Mouse (Mus musculus): ENCODE measurements around the gene Ddx59. TPM values are rescaled to one million over a fixed set of nuclear protein-coding genes. Genes with fewer than 3 reads are reported as not detected.
A peak's percentile ranks its signal among the peaks of the same experiment; 100 is the strongest.

Gene Ddx59
- 16.4 and 16.5 TPM in 2 replicates for polyA plus RNA-seq (2014; fragmentation: Nextera tagmentation; extraction: Ambion mirVana)

DNA sequence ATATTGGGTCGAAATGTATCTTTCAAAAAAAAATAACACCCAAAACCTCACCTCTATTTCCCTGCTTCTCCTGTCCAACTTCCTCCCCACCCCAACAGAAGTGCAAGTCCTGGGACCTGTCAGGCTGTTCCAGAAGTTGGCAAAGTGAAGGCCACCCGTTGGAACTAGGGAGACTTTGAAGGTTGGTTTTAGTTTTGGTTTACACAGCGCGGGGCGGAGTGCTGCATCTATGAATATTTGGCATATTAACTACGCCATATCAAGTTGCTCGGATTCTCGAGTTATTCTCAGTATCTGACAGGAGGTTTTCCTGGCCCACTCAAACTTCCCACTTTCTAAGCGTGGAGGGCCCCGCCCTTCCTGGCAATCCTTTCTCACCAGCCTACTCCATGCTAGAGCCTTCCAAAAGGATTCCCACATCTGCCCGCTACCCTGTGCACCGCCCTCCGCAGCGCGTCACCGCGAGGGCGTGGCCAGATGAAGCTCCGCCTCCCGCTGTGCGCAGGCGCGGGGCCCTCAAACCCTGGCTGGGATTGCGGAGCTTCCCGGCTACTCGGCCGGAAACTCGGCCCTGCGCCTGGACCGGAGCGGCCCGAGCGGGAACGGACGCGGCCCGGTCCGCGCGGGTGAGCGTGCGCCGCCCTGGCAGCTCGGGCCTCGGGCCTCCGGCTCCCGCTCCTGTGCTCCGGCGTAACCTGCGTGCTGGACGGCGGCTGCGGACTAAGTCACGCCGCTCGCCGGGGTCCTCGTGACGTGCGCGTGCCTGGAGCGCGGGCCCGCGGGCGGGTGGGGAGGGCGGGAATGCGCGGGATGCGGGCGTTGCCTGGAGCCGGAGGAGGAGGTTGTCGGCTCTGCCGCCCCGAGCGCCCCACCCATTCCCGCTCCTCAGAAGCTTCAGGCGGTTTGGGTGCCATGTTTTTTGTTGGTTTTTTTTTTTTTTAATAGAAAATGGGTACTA lies at the start of gene Ddx59:
TSS of gene Ddx59 (plus strand) at position 474 of the 958 bp plus-strand sequence.
- ATAC-seq (ENCODE audit: low FRiP score) (peak; percentile 99), DNase-seq (ENCODE audit: low spot score) (peak; percentile 97)
- Histone ChIP-seq H3K4me1 (replicated peaks; ENCODE audit: control insufficient read depth, insufficient read depth, low read length) (peaks cover 4% of the 10 kb centered on the region; the same call in 1 of the 2 replicates), H3K9me3 (ENCODE audit: control insufficient read depth, low read length) (no peaks in the 10 kb centered on the region), H3K4me2 (replicated peaks) (peak within 1 kb of the TSS; percentile 66), H3K27me3 (ENCODE audit: control insufficient read depth, insufficient read depth, low read length) (no peaks in the 10 kb centered on the region), H3K4me3 (replicated peaks; ENCODE audit: low read length) (peak within 1 kb of the TSS; percentile 62), H3K9ac (peak within 1 kb of the TSS; percentile 83), H3K27ac (peak within 1 kb of the TSS; percentile 97), H3K36me3 (replicated peaks; ENCODE audit: control insufficient read depth, insufficient read depth) (peaks cover 8% of the 10 kb centered on the region; the same call in 1 of the 2 replicates)
- 4% methylated on average over 59 of the region's 78 CpGs for WGBS

DNA sequence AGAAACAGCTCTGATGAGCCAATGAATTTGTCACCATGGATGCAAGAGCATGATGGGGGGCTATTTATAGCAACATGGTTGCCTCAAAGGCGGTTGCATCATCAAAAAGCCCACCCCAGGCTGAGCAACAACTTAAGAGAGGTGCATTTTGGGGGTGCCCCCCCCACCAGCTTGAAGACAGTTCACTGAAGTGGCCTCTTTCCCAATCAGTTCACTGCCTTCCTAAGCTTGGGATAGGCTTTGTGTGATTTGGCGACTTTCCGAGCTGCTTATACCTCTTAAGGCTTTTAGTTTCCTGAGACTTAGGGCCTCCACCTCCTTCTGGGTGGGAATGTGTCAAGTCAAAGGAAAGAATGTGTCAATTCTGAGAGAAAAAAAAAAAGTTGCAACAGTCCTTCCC lies 49.1 kb upstream of the Ddx59 start:
- no peak for ATAC-seq (ENCODE audit: low FRiP score)
- DNase-seq (ENCODE audit: low spot score) = no peak
- Histone ChIP-seq H3K4me2 (replicated peaks) (no peak overlapping the region), H3K9ac (no peak overlapping the region), H3K9me3 (ENCODE audit: control insufficient read depth, low read length) (no peaks in the 10 kb centered on the region), H3K4me1 (replicated peaks; ENCODE audit: control insufficient read depth, insufficient read depth, low read length) (no peaks in the 10 kb centered on the region), H3K27ac (no peak overlapping the region), H3K27me3 (ENCODE audit: control insufficient read depth, insufficient read depth, low read length) (no peaks in the 10 kb centered on the region), H3K36me3 (replicated peaks; ENCODE audit: control insufficient read depth, insufficient read depth) (no peaks in the 10 kb centered on the region), H3K4me3 (replicated peaks; ENCODE audit: low read length) (no peak overlapping the region)
- WGBS = 76% methylated on average over 3 of the region's 3 CpGs

DNA sequence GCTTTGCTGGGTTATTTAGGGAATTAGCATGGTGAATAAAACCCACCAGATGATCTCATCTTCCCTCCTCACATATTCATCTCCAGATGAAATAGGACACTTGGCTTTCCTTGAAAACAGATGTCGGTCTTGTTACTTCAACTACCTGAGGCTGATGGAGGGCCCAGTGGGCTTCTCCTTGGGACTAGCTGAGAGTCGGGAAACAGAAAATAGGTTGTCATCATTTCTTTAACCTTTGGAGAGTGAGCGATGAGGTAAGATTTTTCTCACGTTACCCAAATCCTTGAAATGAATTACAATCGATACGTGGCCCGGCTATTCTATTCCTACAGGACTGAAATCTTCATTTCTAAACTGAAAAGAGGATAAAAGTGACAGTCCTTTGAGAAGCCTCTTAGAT lies 35.8 kb upstream of the Ddx59 start:
- WGBS = 87% methylated on average over 7 of the region's 7 CpGs
- Histone ChIP-seq H3K4me3 (replicated peaks; ENCODE audit: low read length) (no peak overlapping the region), H3K4me1 (replicated peaks; ENCODE audit: control insufficient read depth, insufficient read depth, low read length) (no peaks in the 10 kb centered on the region), H3K4me2 (replicated peaks) (no peak overlapping the region), H3K9me3 (ENCODE audit: control insufficient read depth, low read length) (no peaks in the 10 kb centered on the region; the same call in 1 of the 2 replicates), H3K36me3 (replicated peaks; ENCODE audit: control insufficient read depth, insufficient read depth) (no peaks in the 10 kb centered on the region), H3K27me3 (ENCODE audit: control insufficient read depth, insufficient read depth, low read length) (no peaks in the 10 kb centered on the region), H3K27ac (no peak overlapping the region), H3K9ac (no peak overlapping the region)
- DNase-seq (ENCODE audit: low spot score) (no peak), ATAC-seq (ENCODE audit: low FRiP score) (no peak)

DNA sequence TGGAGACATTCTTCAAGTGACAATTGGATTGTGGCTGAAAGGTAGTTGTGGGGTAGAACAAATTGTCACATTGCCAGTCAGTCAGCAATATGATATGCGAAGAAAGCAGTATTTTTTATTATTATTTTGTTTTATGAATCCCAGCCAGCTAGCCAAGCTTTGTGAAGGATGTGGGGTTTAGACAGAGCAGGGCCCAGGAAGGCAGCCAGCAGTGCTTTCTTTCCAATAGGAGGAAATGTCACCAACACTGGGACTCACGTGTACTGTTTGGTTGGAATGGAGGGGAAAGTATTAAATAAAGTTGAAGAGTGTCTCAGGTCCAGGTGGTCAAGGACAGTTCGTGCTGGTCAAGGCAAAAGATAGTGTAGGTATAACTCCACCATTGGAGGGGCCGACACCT lies 34.9 kb upstream of the Ddx59 start:
- no peak overlapping the region for H3K9ac ChIP-seq
- H3K4me1 ChIP-seq (replicated peaks; ENCODE audit: control insufficient read depth, insufficient read depth, low read length) = no peaks in the 10 kb centered on the region
- H3K36me3 ChIP-seq (replicated peaks; ENCODE audit: control insufficient read depth, insufficient read depth) = no peaks in the 10 kb centered on the region
- H3K4me2 ChIP-seq (replicated peaks) = no peak overlapping the region
- H3K9me3 ChIP-seq (ENCODE audit: control insufficient read depth, low read length) = no peaks in the 10 kb centered on the region; the same call in 1 of the 2 replicates
- H3K27ac ChIP-seq = no peak overlapping the region
- no peaks in the 10 kb centered on the region for H3K27me3 ChIP-seq (ENCODE audit: control insufficient read depth, insufficient read depth, low read length)
- 91% methylated on average over 4 of the region's 4 CpGs for WGBS
- DNase-seq (ENCODE audit: low spot score) (no peak), ATAC-seq (ENCODE audit: low FRiP score) (no peak)
- no peak overlapping the region for H3K4me3 ChIP-seq (replicated peaks; ENCODE audit: low read length)

DNA sequence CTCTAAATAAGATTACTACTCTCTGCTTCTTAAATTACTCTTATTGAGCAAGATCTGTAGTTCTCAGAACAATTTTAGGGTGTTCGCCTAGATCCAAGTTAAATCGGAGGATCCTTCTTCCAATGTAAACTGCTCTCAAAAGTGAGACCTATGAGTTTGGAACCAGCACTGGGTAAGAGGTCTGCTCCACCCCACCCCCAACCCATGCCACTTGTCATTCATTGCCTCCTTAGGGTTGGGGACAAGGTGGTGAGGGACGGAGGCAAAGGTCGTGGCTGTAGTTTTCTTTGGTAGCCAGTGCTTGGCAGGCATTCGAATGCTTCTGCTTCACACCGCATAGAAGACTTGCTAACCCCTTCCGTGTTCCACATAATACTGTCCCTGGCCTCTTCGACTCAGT lies 34.5 kb upstream of the Ddx59 start:
- Histone ChIP-seq H3K4me2 (replicated peaks) (no peak overlapping the region), H3K27ac (no peak overlapping the region), H3K36me3 (replicated peaks; ENCODE audit: control insufficient read depth, insufficient read depth) (no peaks in the 10 kb centered on the region), H3K9me3 (ENCODE audit: control insufficient read depth, low read length) (no peaks in the 10 kb centered on the region; the same call in 1 of the 2 replicates), H3K4me3 (replicated peaks; ENCODE audit: low read length) (no peak overlapping the region), H3K4me1 (replicated peaks; ENCODE audit: control insufficient read depth, insufficient read depth, low read length) (no peaks in the 10 kb centered on the region), H3K27me3 (ENCODE audit: control insufficient read depth, insufficient read depth, low read length) (no peaks in the 10 kb centered on the region), H3K9ac (no peak overlapping the region)
- WGBS = 90% methylated on average over 8 of the region's 8 CpGs
- ATAC-seq (ENCODE audit: low FRiP score) (no peak), DNase-seq (ENCODE audit: low spot score) (no peak)

DNA sequence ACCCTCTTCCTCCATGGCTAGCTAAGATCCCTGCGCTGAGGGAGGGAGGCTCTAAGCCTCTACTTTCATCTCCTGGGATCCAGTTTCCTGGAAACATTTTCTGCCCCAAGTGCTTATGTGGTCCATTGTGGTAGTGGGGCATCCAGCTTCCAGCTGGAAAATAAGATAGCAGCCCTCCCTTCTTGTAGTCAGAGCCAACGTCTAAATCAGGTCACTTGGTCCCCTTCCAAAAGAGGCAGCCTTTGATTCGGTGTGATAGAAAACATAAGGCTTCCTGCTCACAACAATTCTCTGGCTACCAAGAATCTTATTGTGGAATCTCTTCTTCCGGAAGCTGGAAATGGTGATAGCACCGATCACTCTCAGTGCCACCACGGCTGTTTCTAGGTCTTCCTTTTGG lies 33.9 kb upstream of the Ddx59 start:
- no peaks in the 10 kb centered on the region for H3K36me3 ChIP-seq (replicated peaks; ENCODE audit: control insufficient read depth, insufficient read depth)
- H3K9me3 ChIP-seq (ENCODE audit: control insufficient read depth, low read length) = no peaks in the 10 kb centered on the region; the same call in 1 of the 2 replicates
- no peak overlapping the region for H3K4me3 ChIP-seq (replicated peaks; ENCODE audit: low read length)
- 76% methylated on average over 6 of the region's 6 CpGs for WGBS
- DNase-seq (ENCODE audit: low spot score) (no peak), ATAC-seq (ENCODE audit: low FRiP score) (no peak)
- no peak overlapping the region for H3K9ac ChIP-seq
- H3K27me3 ChIP-seq (ENCODE audit: control insufficient read depth, insufficient read depth, low read length) = no peaks in the 10 kb centered on the region
- no peaks in the 10 kb centered on the region for H3K4me1 ChIP-seq (replicated peaks; ENCODE audit: control insufficient read depth, insufficient read depth, low read length)
- H3K4me2 ChIP-seq (replicated peaks) = no peak overlapping the region
- no peak overlapping the region for H3K27ac ChIP-seq

DNA sequence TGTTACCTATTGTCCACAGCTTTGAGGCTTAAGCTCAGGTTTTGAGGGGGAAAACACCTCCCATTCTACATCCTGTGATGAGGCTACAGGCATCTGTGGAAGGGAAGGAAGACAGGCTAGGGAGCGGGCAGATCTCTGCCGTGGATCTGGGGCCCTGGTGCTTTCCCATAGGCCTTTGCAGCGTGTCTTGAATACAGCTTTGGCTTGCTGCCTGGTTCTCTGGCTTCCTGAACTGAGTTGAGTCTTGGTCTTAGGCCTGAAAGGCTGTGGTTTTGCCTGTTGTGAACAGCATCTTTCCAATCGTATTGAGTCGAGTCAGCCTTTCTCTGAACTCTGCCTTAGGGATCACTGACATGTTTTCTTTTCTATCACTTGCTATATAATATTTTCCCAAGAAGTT lies 33.5 kb upstream of the Ddx59 start:
- Histone ChIP-seq H3K36me3 (replicated peaks; ENCODE audit: control insufficient read depth, insufficient read depth) (no peaks in the 10 kb centered on the region), H3K4me2 (replicated peaks) (no peak overlapping the region), H3K9ac (no peak overlapping the region), H3K9me3 (ENCODE audit: control insufficient read depth, low read length) (no peaks in the 10 kb centered on the region; the same call in 1 of the 2 replicates), H3K27ac (no peak overlapping the region), H3K4me3 (replicated peaks; ENCODE audit: low read length) (no peak overlapping the region), H3K4me1 (replicated peaks; ENCODE audit: control insufficient read depth, insufficient read depth, low read length) (no peaks in the 10 kb centered on the region), H3K27me3 (ENCODE audit: control insufficient read depth, insufficient read depth, low read length) (no peaks in the 10 kb centered on the region)
- 80% methylated on average over 5 of the region's 5 CpGs for WGBS
- no peak for ATAC-seq (ENCODE audit: low FRiP score)
- no peak for DNase-seq (ENCODE audit: low spot score)

DNA sequence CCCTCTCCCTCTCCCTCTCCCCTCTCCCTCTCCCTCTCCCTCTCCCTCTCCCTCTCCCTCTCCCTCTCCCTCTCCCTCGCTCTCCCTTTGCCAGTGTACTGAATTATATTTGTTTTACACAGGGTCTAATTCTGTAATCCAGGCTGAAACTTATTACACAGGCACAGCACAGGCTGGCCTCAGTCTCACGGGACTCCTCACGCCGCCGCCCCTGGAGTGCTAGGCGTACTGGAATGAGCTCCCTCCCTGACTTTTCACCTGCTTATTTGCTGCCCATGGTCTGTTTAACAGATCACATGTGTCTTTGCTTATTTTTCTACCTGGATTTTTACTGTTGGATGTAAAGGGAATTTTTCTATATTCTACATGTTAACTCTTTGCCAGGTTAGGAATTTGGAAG lies 28.2 kb upstream of the Ddx59 start:
- H3K9me3 ChIP-seq (ENCODE audit: control insufficient read depth, low read length) = no peaks in the 10 kb centered on the region; the same call in 1 of the 2 replicates
- H3K36me3 ChIP-seq (replicated peaks; ENCODE audit: control insufficient read depth, insufficient read depth) = no peaks in the 10 kb centered on the region
- no peak overlapping the region for H3K4me2 ChIP-seq (replicated peaks)
- H3K4me1 ChIP-seq (replicated peaks; ENCODE audit: control insufficient read depth, insufficient read depth, low read length) = no peaks in the 10 kb centered on the region
- no peak overlapping the region for H3K9ac ChIP-seq
- WGBS = 33% methylated on average over 6 of the region's 6 CpGs
- no peak for ATAC-seq (ENCODE audit: low FRiP score)
- no peak overlapping the region for H3K27ac ChIP-seq
- H3K27me3 ChIP-seq (ENCODE audit: control insufficient read depth, insufficient read depth, low read length) = no peaks in the 10 kb centered on the region
- no peak overlapping the region for H3K4me3 ChIP-seq (replicated peaks; ENCODE audit: low read length)
- no peak for DNase-seq (ENCODE audit: low spot score)

DNA sequence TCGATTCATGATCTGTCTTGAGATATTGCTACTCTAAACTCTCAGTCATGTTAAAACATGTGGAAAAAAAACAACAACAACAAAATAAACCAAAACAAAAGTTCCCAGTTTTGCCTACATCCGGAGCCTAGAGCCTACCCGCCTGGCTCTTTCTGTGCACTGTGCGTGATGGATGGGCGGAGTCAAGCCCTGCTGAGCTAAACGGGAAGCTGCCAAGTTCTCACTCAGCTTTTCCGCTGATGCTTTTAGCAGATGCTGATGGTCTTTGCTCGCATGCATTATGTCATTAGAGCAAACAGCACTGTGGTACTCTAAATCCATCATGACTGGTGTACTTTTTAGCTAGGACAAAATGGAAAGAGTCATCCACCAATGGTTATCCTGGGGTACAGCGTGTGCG lies 20.6 kb upstream of the Ddx59 start:
- H3K27me3 ChIP-seq (ENCODE audit: control insufficient read depth, insufficient read depth, low read length) = no peaks in the 10 kb centered on the region
- no peaks in the 10 kb centered on the region for H3K9me3 ChIP-seq (ENCODE audit: control insufficient read depth, low read length)
- ATAC-seq (ENCODE audit: low FRiP score) (no peak; the same call in 1 of the 2 replicates), DNase-seq (ENCODE audit: low spot score) (peak; percentile 49)
- H3K4me3 ChIP-seq (replicated peaks; ENCODE audit: low read length) = no peak overlapping the region
- H3K9ac ChIP-seq = no peak overlapping the region
- peak overlapping the region; percentile 33 for H3K4me2 ChIP-seq (replicated peaks)
- no peaks in the 10 kb centered on the region for H3K36me3 ChIP-seq (replicated peaks; ENCODE audit: control insufficient read depth, insufficient read depth)
- H3K27ac ChIP-seq = no peak overlapping the region
- 0 out of 2 replicates have a peak, but pooled peaks cover 3% of the 10 kb centered on the region for H3K4me1 ChIP-seq (replicated peaks; ENCODE audit: control insufficient read depth, insufficient read depth, low read length)
- 38% methylated on average over 10 of the region's 10 CpGs for WGBS
